Mouse (Mus musculus) T-helper 2 cell (primary cell): Measurements from ENCODE around the gene Spr.
"Not testable (repeated sequence)": the region's sequence is repeated elsewhere in the genome, so short reads cannot be mapped to it uniquely, and the experiment has no call there.

Experiments used
- in situ Hi-C: fragments of 300-600 bp; cut with MboI, MseI; formaldehyde crosslinking; loops from one replicate; pipeline ENCODE4 v1.15.1; 2025; ENCODE audit warnings: high pct_unique_total_duplicates

The Spr gene

DNA sequence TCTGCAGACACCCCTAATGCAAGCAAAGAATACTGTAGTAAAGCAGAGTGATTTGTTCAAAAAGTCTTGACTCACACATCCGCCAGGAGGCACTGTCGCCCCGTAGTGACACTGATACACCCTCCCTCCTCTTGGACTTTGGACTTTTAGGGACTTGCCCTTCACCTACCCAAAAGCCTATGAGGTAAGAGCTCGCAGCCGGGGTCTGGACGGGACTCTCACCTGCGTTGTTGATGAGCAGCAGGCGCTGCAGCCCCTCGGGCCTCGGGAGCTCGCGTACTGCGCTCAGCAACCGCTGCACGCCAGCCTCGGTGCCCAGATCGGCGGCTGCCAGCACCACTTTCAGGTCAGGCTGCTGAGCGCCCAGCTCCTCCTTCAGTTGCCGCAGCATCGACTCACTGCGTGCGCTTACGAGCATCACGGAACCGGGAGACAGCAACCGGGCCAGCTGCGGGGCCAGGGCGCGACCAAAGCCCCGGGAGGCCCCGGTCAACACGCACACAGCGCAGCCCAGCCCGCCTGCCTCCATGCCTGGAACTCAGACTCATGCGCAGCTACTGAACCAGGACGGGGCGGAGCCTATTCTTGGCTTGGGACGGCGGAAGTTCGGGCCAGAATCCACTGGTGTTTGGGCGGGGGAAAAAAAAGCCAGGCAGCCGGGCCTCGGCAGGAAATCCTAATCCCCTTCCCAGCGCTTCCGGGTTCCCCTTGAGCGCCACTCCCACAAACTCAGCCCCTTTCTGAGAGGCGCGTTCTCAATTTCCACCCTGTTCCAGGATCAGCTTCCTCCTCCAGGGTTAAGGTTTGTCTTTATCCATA lies at the start of gene Spr:
TSS of gene Spr (minus strand) at position 550 of the 819 bp plus-strand sequence.
- in situ Hi-C loops: loop anchor here (10.0 kb wide), 1 partner anchor 1743 kb away; no protein-coding TSS in a partner anchor

DNA sequence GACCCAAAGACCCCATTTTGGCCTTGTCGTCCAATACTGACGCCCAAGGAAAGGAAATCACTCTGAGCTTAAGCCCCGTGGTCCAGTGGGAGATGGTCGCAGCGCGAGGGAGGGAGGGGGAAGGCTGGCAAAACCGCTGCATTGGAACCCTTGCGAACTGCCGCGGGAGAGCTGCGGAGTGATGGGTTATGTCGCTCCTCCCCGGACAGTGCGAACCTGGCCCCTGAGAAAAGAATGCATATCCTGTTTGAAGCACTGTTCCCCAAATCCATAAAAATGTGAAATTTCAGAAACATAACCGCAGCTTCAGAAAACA lies 49.1 kb upstream of the Spr start:
- in situ Hi-C loops: no loop called here

DNA sequence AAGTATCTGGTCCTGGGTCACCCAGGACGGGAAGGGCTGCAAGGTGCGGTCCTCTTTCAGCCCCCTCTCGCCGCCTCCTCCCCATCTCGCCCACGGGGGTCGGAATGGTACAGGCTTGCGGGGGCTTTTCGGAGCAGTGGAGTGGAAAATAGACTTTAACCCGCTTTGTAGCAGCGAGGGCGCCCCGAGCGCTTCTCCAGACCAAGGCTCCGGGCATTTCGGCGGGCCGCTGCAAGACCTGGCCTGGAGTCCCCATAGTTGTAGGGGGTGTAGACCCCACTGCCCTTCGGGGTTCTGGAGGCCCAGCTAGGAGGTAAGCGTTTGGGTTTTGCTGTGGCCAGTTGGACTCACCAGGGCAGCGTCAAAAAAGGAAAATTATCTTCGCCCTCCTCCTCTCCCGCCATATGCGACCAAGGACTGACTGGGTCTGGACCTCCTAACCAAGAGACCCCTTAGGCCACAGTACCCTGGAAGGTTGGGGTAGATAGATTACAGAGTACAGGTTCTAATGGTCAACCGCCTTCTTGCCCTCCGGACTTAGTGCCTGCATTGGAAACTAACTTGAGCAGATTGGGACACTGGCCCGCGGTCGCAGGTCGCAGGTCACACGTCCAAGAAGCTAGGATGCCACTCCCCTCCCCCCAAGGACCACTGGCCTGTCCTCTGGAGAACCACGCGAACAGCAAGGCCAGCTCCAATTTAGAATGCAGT lies 48.6 kb upstream of the Spr start:
- in situ Hi-C loops: no loop called here

DNA sequence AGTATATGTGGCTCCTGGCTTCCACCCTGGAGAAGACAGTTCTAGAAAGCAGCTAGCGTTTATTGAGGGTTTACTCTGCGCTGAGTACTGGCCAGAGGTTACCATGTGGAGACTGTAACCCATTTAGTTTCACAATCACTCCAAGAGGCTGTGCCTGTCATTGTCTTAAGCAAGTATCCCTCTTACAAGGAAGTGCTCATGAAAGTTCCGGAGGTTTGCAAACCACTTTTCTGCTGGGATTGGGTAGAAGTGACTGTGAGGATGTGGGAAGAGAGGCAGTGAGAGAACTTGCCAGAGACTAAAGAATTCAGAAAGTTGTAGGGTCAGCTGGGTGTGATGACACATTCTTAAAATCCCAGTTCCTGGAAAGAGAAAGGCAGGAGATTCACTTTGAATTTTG lies 46.4 kb upstream of the Spr start:
- in situ Hi-C loops: no loop called here

DNA sequence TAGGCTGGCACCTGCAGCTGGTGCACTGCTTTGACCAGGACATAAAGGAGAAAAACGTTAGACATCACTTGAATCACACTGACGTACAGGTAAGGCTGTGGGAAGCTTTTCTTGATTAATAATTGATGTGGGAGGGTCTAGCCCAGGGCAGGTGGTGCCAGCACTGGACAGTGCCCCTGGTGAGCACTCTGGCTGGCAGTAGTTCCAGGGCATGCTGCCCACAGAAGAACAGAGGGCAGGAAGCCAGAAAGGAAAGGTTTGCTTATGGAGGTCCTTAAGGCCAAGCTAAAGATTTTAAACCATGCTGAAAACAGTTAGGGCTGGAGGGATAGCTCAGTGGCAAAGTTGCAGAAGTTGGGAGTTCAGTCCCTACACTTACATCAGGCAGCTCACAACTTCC lies 42.5 kb upstream of the Spr start:
- in situ Hi-C loops: no loop called here

DNA sequence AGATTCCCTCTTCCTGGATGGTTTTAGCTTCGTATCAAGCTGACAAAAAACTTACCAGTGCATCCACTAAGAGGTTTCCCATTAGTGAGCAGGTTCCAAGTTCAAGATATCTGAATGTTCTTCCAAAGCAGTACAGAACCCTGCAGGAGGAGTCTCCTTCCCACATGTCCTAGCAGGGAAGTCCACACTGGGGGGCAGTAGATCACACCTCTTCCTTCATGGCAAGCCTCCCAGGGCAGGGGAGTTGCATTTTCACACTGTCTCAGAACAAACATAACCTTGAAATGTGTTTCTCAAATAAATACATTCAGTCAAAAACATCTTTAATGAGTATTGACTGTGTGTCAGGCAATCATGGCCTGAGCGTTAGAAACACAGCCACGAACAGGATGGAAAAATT lies 42.0 kb upstream of the Spr start:
- in situ Hi-C loops: no loop called here

DNA sequence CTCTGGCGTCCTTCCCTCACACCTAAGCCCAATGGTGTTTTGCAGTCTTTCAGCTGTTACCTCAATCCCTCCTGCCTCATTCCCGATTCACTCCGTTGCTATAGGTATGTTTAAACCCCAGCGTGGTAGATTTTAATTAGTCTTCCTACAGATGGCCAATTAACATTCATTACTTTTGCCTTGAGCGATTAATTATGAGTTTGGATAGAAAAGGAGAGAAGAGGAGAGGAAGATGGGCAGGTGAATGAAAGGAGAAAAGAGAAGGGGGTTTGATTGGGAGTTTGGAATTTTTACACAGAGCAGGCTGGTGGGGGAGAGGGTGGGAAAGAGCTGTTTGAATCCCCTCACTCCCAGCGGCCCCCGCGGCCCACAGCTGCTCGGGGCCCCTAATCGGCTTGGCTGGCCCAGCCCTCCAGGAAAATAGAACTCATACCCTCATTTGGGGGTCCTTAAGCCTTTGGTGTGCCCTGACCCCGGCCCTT lies 27.9 kb upstream of the Spr start:
- in situ Hi-C loops: loop anchor here (25.0 kb wide), 1 partner anchor 247 kb away; the partner anchor contains the start of gene Noto

DNA sequence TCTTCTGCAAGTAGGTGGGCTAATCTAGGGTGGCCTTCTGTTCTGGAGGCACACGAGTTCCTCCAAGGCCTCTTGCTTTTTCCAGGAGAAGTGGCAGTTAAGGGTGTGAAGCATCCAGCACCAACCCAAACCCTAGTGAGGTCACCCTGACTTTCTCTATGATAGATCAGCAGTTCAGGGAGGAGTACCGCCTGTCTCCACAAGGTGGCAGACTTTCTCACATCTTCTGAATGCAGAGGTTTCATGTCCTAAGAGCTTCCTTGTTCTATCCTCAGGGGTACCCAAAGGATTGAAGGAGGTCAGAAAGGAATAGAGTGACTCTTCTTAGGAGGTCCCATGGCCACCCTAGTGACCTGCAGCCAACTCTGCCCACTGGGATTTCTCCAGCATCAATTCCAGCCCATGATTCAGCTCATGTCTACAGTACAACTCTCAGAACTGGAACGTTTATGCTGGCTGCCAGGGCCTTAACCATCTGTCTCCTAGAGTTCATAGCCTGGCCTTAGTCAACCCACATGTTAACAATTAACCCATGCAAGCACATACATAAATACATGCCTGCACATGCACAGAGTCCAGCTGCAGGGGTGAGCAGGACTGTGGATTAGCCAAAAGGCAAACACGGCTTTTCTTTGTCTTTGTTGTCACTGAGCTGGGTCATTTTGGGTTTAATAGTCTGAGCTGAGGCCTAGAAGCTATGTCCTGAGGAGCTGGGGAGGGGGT lies 22.8 kb upstream of the Spr start:
- in situ Hi-C loops: loop anchor here (25.0 kb wide), 1 partner anchor 252 kb away; the partner anchor contains the start of gene Noto

DNA sequence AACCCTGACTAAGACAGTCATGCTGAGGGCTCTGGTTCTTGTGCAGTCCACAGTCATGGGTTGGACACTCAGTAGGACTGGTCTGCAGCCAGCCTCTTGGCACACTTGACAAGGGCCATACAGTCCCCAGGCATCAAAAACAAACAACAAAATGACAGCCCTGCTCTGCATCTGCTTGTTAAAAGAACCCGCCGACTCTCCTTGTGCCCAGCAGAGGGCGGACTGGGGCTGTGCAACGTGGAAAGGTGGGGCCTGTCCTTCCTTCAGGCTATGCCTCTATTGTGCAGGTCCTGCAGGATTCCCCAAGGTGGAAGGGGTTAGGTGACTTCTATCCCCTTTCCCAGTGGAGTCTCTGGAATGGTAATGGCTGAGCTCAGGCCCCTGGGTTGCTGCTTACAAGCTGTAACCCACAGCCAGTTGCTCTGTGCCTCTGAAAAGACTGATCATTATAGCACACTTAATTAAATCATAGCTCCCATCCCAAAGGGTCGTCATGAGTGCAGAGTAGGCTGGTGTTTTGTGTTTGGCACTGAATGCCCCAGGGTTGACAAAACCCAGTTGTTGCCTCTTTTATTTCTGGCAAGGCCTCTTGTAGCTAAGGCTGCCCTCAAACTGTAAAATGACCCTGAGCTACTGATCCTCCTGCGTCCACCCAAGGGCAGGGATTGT lies 21.7 kb upstream of the Spr start:
- in situ Hi-C loops: loop anchor here (25.0 kb wide), 1 partner anchor 253 kb away; the partner anchor contains the start of gene Noto

DNA sequence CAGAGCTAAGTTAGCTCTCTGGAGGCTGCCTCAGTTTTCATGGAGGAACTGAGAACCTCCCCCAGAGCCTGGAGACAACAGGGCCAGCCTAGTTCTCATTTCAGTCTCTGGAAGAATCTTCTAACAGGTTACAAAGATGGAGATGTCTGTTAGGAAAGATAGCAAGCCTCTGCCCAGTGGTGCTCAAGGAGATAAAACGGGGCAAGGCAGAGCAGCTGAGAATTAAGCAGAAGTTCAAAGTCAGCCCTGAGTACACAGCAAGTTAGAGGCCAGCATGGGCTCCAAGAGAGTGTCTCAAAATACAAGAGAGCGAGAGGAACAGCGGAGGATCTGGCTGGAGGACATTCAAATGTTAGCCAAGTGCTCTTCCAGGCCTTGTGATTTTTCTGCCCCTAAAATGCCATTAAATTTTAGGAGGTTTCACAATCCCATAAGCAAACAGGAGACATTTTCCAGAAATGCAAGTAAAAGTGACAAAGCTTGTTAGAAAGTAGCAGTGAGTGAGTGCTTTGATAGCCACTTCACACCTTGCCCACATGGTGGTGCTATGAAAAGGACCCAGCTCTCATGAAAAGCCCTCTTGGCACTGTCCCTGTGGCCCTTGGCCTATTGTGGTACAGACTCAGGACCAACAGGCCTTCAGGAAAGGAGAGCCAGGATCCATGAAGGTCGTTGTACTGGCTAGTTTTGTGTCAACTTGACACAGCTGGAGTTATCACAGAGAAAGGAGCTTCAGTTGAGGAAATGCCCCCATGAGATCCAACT lies 20.7 kb upstream of the Spr start:
- in situ Hi-C loops: loop anchor here (25.0 kb wide), 1 partner anchor 254 kb away; the partner anchor contains the start of gene Noto

DNA sequence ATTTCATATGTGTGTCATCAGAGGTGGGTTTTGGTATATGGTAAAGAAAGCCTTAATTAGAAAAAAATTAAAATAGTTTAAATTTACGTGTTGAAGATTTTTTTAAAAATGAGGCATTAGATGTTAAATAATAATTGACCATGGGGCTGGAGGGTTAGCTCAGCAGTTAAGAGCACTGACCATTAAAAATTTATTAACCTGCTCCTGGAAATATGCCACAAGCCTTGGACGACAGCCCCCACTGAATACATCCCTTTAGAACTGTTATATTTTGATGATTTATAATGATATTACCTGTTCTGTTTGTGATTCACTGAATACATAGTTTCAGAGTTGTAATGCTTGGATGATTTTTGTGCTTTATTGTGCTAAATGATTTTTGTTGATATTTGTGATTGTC lies 19.0 kb upstream of the Spr start:
- in situ Hi-C loops: loop anchor here (25.0 kb wide), 1 partner anchor 256 kb away; the partner anchor contains the start of gene Noto

DNA sequence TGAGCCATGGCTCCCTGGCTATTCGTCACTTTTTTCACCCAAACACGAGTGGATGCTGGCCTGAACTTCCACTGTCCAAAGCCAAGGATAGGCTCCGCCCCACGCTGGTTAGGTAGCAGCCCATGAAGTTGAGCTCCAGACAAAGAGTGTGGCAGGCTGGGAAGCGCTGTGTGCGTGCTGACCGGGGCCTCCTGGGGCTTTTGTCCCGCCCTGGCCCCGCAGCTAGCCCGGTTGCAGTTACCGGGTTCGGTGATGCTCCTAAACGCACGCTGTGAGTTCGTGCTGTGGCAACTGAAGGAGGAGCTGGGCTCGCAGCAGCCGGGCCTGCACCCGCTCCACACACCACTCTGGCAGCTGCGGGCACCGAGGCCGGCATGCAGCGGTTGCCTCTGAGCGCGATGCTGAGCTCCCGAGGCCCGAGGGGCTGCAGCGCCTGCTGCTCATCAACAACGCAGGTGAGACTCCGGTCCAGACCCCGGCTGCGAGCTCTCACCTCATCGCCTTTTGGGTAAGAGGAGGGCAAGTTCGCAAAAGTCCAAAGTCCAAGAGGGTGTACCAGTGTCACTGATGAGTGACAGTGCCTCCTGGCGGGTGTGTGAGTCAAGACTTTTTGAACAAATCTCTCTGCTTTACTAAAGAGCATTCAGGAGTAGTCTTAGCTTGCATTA lies 17.4 kb upstream of the Spr start:
- in situ Hi-C loops: loop anchor here (25.0 kb wide), 1 partner anchor 257 kb away; the partner anchor contains the start of gene Noto

DNA sequence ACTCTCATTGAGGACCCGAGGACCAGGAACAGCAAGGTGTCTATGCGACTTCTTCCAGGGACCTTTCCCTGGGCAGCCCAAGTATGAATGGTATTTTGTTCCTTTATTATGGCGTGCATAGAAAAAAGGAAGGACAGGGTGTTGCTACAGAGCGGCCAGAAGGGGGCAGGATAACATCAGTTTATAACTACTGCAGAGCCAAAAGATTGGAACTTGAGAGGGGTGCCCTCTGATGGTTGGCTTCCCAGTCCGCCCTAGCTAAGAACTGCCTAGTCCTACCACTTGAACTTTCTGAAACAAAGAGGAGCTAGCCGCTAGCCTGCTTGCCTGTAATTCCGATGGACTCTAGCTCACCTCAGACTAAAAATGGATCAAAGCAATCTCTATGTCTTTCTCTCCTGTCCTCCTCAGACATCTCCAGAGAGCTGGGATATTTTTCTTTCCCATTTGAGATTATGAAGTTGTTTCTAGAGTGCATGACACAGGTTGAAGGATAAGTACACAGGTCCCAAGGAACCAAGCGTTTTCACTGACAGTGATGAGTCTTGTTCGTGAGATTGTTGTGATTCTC lies 16.5 kb upstream of the Spr start:
- in situ Hi-C loops: loop anchor here (25.0 kb wide), 1 partner anchor 258 kb away; the partner anchor contains the start of gene Noto

DNA sequence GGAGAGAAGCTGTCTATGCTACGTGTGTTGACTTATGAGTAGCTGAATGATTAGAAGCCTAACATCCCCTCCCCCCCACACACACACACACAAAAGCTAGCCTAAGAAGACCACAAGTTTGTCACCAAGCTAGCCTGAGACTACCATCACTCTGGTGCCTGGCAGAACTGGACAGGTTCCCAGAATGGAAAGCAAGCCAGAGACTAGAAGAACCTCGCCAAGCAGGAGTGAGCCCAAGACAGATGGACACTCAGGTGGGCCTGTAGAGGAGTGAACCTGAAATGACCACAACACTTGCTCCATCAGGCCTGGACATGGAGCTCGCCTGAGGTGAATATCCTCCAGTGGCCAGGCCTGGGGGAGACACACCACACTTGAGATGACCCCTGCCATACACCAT lies 12.8 kb upstream of the Spr start:
- in situ Hi-C loops: loop anchor here (25.0 kb wide), 1 partner anchor 262 kb away; the partner anchor contains the start of gene Noto

DNA sequence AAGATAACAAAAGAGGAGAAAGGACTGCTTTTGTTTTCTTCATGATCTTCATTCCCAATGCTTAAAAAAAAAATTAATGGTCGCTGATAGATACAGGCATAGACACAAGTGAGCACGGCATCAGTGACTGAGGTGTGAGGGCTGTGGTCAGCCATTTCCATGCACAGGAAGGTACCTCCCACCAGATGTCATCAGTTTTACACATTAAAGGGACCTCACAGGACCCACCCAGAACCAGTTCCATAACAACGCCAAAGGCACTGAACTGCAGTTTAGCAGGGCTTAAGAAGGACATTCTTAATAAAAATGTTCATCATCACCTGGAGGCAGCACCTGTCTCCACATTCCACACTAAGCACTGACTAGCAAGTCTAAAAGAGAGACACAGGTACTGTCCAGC lies 10.1 kb upstream of the Spr start:
- in situ Hi-C loops: no loop called here

DNA sequence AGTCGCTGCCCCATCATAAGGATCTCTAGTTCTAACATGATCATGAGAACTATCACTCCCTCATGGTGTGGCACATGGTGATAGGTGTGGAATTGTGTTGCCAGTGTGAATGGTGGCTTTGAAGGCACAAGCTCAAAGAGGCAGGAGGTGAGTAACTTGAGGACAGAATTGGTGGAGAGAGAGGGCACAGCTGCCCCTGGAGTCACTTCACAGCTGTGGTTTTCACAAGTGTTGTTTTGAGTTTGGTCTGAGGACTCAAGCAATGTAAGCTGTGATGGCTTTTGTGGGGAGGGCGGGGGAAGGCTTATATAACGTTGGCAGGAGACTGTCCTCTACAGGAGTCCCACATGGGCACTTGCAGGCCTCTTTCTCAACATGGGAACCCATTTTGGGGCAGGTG lies 6.9 kb upstream of the Spr start:
- in situ Hi-C loops: no loop called here

DNA sequence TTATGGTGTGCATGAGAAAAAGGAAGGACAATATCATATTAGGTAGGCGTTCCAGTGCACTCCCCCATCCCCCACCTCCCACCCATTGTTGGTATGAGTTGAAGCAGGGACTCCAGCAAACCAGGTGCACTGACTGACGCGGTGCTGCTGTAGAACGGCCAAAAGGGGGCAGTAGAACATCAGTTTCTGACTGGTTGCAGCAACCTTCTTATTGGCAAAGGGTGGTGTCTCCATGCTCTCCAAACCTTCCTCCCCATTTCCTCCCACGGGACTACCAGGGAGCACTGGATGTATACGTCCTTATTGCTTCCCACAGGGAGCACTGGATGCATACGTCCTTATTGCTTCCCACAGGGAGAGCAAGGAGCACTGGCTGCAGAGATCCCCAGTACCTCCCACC lies 3.4 kb upstream of the Spr start:
- in situ Hi-C loops: not testable (repeated sequence)

DNA sequence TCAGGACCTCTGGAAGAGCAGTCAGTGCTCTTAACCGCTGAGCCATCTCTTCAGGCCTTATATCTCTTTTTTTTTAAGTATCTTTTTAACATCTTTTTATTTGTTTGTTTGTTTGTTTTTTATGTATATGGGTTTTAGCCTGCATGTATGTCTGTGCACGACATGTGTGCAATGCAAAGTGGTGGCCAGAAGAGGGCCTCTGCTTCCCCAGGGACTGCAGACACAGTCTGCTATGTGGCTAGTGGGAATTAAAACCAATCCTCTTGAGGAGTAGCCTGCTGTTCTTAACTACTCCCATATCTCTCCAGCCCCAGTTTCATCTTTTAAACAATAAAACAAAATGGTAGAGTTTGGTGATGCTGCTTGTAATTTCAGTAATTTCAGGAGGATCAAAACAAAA lies 2.0 kb upstream of the Spr start:
- in situ Hi-C loops: loop anchor here (10.0 kb wide), 1 partner anchor 1745 kb away; no protein-coding TSS in a partner anchor

DNA sequence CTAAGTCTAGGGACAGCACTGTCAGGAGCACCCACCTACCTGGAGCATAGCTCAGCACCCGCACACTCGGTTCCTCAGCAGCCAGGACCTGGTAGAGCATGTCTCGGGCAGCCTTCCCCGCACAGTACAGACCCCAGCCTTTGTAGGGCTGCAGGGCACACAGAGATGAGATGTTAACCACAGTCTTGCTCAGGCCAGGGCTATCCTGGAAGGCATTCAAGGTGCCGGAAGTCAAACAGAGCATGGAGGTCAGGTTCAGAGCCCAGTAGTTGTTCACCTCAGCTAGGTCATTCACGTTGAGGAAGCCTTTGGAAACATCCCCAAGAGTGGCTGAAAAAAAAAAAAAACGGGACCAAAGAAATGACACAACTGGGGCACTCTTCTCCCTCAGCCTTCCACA lies 782 bp downstream of the Spr start:
- in situ Hi-C loops: loop anchor here (10.0 kb wide), 1 partner anchor 1742 kb away; no protein-coding TSS in a partner anchor
